Mouse (Mus musculus) liver, embryonic 13.5 days (tissue): ENCODE data around the gene Defb7. TPM values are rescaled to one million over a fixed set of nuclear protein-coding genes. Genes with fewer than 3 reads are reported as not detected.

Experiments
- ATAC-seq: fragments of 200-750 bp; cut with Nextera tagmentation; 2 replicates; pipeline ENCODE4 v1.8.0; 2017; ENCODE audit warnings: low read depth, mild to moderate bottlenecking, moderate number of reproducible peaks, moderate library complexity
- DNase-seq: peaks from one replicate; pipeline ENCODE4 v3.0.0; 2022
- H3K27ac ChIP-seq: fragments of 300-500 bp; sonication (generic); 2 replicates; pipeline ENCODE4 v1.5.1; 2015; ENCODE audit warnings: moderate library complexity, mild to moderate bottlenecking, inconsistent platforms
- H3K27me3 ChIP-seq: fragments of 300-500 bp; sonication (generic); 2 replicates; pipeline ENCODE4 v1.6.1; 2015; ENCODE audit warnings: mild to moderate bottlenecking, inconsistent platforms
- H3K36me3 ChIP-seq: fragments of 300-500 bp; sonication (generic); 2 replicates; pipeline ENCODE4 v1.6.1; 2015; ENCODE audit warnings: mild to moderate bottlenecking, inconsistent platforms
- H3K4me1 ChIP-seq: fragments of 300-500 bp; sonication (generic); replicated peaks from 2 replicates; pipeline ENCODE4 v1.6.1; 2015; ENCODE audit warnings: inconsistent platforms
- H3K4me2 ChIP-seq: fragments of 300-500 bp; sonication (generic); 2 replicates; pipeline ENCODE4 v1.6.1; 2015; ENCODE audit warnings: inconsistent platforms, mild to moderate bottlenecking, moderate library complexity
- H3K4me3 ChIP-seq: fragments of 300-500 bp; sonication (generic); replicated peaks from 2 replicates; pipeline ENCODE4 v1.5.1; 2015; ENCODE audit warnings: mild to moderate bottlenecking, inconsistent platforms
- H3K9ac ChIP-seq: fragments of 300-500 bp; sonication (generic); 2 replicates; pipeline ENCODE4 v1.6.1; 2015; ENCODE audit warnings: mild to moderate bottlenecking, inconsistent platforms
- H3K9me3 ChIP-seq: fragments of 300-500 bp; sonication (generic); replicated peaks from 2 replicates; pipeline ENCODE4 v1.6.1; 2016; ENCODE audit warnings: inconsistent platforms
- WGBS: fragments of 180-500 bp; shearing (Covaris S2); methylation state at CpG from one replicate; pipeline ENCODE4 v1.1.7; 2015; ENCODE audit not compliant: insufficient replicate concordance; 5-methylcytosine and 5-hydroxymethylcytosine counted together
- microRNA-seq: library from miRNA; unstranded; fragments of <30 nt; microRNA quantifications from one replicate; pipeline ENCODE4, GENCODE M21; 2016
- polyA plus RNA-seq: library from polyadenylated mRNA; unstranded; fragments of >200 nt; fragmentation: Nextera tagmentation; extraction: Ambion mirVana; gene quantifications from 2 replicates; pipeline ENCODE4 v1.2.1, GENCODE M21; 2015

The Defb7 gene
- polyA plus RNA-seq = not detected in 2 replicates

DNA sequence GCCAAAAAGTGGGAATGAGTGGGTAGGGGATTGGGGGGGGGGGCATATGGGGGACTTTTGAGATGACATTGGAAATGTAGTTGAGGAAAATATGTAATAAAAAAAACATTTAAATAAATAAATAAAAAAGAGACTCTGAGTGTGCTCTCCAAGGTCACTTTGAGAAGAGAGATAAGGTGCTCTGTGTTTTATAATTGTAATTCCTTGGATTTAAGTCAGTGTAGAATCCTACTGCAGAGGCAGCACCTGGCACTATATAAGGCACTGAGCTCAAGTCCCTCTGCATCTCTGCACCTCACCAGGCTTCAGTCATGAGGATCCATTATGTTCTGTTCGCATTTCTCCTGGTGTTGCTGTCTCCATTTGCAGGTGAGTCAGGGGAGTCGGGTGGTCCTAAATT is at the start of gene Defb7:
TSS of gene Defb7 (plus strand) at position 301 of the 400 bp plus-strand sequence.
- H3K9me3 ChIP-seq = no peaks in the 10 kb centered on the region
- no peaks in the 10 kb centered on the region for H3K36me3 ChIP-seq
- no peaks in the 10 kb centered on the region for H3K4me1 ChIP-seq
- no peaks in the 10 kb centered on the region for H3K27me3 ChIP-seq
- ATAC-seq (no peak), DNase-seq (no peak)
- H3K4me3 ChIP-seq = no peak within 1 kb of the TSS
- WGBS = 61% methylated on average over 2 of the region's 2 CpGs
- H3K27ac ChIP-seq = no peak within 1 kb of the TSS
- no peak within 1 kb of the TSS for H3K4me2 ChIP-seq
- H3K9ac ChIP-seq = no peak within 1 kb of the TSS

DNA sequence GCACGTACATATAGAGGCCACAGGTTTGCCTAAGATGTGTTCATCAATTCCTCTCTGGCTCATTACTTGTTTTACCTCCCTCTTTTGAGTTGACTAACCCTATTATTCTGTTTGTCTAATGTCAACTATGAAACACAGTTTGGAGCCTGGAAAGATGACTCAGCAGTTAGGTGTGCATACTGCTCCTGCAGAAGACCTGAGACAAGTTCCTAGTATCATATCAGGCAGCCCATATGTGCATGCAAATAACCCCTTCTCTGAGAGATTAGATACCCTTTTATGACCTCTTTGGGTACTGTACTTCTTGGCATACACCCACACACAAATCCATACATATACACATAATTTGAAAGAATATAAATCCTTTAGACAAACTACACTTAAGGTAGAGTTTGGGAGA is 48.5 kb upstream of the Defb7 start:
- Histone ChIP-seq H3K4me1 (no peaks in the 10 kb centered on the region), H3K4me3 (no peak overlapping the region), H3K9ac (no peak overlapping the region), H3K27me3 (no peaks in the 10 kb centered on the region), H3K9me3 (no peaks in the 10 kb centered on the region; the same call in 1 of the 2 replicates), H3K4me2 (no peak overlapping the region), H3K27ac (no peak overlapping the region), H3K36me3 (no peaks in the 10 kb centered on the region)
- 48% methylated on average over 1 of the region's 1 CpGs for WGBS
- ATAC-seq (no peak), DNase-seq (no peak)

DNA sequence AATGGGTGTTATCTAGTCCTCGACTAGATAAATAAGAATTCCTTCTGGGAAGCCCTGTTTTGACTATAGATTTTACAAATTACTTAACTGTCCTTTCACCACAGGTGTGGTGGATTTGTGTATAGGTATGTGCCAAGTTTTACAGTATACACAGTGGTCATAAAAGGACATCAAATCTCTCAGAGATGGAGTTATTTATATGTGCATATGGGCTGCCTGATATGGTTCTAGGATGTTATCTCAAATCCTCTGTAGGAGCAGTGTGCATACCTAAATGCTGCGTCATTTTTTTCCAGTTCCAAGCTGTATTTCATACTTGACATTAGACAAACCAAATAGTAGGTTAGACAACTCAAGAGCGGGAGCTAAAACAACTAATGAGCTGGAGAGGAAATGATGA is 33.5 kb upstream of the Defb7 start:
- H3K9me3 ChIP-seq = no peaks in the 10 kb centered on the region; the same call in 1 of the 2 replicates
- 48% methylated on average over 3 of the region's 3 CpGs for WGBS
- H3K4me2 ChIP-seq = no peak overlapping the region
- no peaks in the 10 kb centered on the region for H3K36me3 ChIP-seq
- ATAC-seq (no peak), DNase-seq (no peak)
- H3K4me1 ChIP-seq = no peaks in the 10 kb centered on the region
- no peak overlapping the region for H3K27ac ChIP-seq
- H3K9ac ChIP-seq = no peak overlapping the region
- no peaks in the 10 kb centered on the region for H3K27me3 ChIP-seq
- no peak overlapping the region for H3K4me3 ChIP-seq

DNA sequence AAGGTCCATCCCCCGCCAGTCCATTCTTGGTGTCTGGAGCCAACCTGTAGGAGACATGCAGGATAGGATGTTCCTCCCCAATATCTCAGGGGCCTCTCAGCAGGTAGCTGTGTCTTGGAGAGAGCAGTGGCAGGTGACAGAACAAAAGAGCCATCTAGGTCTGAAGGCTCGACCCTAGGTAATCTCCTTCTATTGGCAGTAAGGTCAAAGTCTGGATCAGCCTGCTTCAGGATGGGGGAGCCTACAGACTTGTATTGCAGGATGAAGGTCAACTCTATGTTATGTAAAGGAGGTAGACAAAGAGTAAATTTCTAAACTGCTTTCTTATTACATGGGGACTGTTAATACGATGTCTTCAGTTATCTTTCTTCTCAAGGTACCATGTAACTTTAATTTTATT is 25.9 kb upstream of the Defb7 start:
- no peak overlapping the region for H3K27ac ChIP-seq
- DNase-seq (no peak), ATAC-seq (no peak)
- no peaks in the 10 kb centered on the region for H3K27me3 ChIP-seq
- no peaks in the 10 kb centered on the region for H3K4me1 ChIP-seq
- 65% methylated on average over 3 of the region's 3 CpGs for WGBS
- no peak overlapping the region for H3K4me3 ChIP-seq
- no peak overlapping the region for H3K4me2 ChIP-seq
- H3K36me3 ChIP-seq = no peaks in the 10 kb centered on the region
- no peak overlapping the region for H3K9ac ChIP-seq
- 0 out of 2 replicates have a peak, but pooled peaks cover 2% of the 10 kb centered on the region for H3K9me3 ChIP-seq

DNA sequence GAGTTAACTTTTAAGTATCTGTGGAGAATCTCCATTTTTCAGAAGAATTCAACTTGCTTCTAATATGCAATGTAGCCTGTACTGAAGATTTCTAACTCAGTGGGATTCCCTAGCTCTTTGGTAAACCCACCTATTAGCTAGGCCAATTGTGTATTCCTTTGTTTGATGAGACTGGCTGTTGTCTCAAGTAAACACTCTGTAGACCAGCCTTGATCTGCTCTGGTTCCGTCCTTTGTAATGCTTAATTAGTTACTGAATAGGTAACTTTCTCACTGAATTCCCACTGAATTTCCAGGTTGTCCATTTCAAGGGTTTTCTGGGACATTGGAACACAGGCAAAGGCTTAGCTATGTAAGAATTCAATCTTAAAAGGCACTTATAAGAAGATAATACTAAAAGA is 5.6 kb downstream of the Defb7 start:
- ATAC-seq (no peak), DNase-seq (no peak)
- Histone ChIP-seq H3K27ac (no peak overlapping the region), H3K9me3 (peaks cover 3% of the 10 kb centered on the region; the same call in 1 of the 2 replicates), H3K36me3 (no peaks in the 10 kb centered on the region), H3K4me3 (no peak overlapping the region), H3K27me3 (no peaks in the 10 kb centered on the region), H3K4me1 (no peaks in the 10 kb centered on the region), H3K4me2 (no peak overlapping the region), H3K9ac (no peak overlapping the region)
- 50% methylated on average over 1 of the region's 1 CpGs for WGBS

DNA sequence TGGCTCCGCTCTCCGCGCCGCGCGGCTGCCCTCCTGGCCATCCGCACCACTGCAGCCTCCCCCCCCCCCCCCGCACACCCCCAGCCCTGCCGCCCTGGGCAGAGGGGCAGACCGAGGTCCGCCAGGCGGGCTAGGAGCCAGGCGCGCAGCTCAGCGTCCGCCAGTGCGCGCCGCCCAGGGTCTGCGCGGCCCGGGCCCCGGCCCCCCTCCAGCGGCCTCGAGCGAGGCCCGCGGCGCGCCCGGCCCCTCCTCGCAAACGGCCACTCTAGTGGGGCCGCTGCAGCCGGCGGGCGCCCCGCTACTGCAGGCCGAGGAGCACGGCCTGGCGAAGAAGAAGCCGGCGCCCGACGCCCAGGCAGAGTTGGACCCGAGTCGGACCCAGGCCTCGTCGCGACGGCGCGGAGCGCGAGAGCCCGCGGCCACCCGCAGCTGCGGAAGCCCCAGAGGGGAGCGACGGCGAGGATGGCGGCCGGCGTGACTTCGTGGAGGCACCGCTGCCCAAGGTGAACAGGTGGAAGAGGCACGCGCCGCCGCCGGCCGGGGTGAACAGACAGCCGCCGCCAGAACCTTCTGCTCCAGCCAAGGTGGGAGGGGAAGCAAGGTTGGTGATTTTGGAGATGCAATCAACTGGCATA is 40.4 kb downstream of the Defb7 start:
- ATAC-seq (no peak), DNase-seq (no peak)
- H3K27ac ChIP-seq = no peak overlapping the region
- 0 out of 2 replicates have a peak, but pooled peaks cover 14% of the 10 kb centered on the region for H3K9me3 ChIP-seq
- no peaks in the 10 kb centered on the region for H3K4me1 ChIP-seq
- no peaks in the 10 kb centered on the region for H3K36me3 ChIP-seq
- peaks cover 14% of the 10 kb centered on the region; the same call in 1 of the 2 replicates for H3K27me3 ChIP-seq
- 0 out of 2 replicates have a peak overlapping the region, but pooled peaks have one; percentile 6 for H3K4me2 ChIP-seq
- no peak overlapping the region for H3K9ac ChIP-seq
- WGBS = 11% methylated on average over 59 of the region's 75 CpGs
- H3K4me3 ChIP-seq = no peak overlapping the region

DNA sequence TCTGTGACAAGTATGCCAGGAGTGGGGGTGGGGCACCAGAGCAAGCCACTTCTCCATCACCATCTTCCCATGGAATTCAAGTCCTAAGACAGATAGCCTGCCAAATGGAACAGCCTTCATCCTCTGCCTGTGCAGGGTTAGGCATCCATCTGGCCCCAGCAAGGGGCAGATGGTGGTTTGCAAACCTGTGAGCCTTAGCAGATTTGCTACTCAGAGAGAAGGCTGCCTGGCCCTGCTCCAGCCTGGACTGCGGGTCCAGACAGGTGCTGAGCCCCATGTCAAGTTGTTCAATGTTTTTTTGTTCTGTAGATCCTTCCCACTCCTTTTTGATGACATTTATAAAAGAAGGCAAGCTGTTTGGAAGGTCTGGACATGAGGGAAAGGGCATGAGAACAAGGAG is 45.5 kb downstream of the Defb7 start:
- Histone ChIP-seq H3K27me3 (peaks cover 7% of the 10 kb centered on the region; the same call in 1 of the 2 replicates), H3K9ac (no peak overlapping the region), H3K9me3 (0 out of 2 replicates have a peak, but pooled peaks cover 14% of the 10 kb centered on the region), H3K4me2 (no peak overlapping the region), H3K27ac (no peak overlapping the region), H3K36me3 (no peaks in the 10 kb centered on the region), H3K4me3 (no peak overlapping the region), H3K4me1 (no peaks in the 10 kb centered on the region)
- 63% methylated on average over 1 of the region's 1 CpGs for WGBS
- ATAC-seq (no peak), DNase-seq (no peak)

Small RNAs within 50 kb of the gene (microRNA-seq; reads per million reads assigned to microRNA genes)
- gene Gm27288 (not detected), gene Gm27852 (not detected)

Other genes with a start within 250 kb of the Defb7 start
- not detected in 2 replicates for gene Defb5, start 247.5 kb upstream of the Defb7 start, polyA plus RNA-seq
- gene Defb3, start 201.7 kb upstream of the Defb7 start, polyA plus RNA-seq = not detected in 2 replicates
- not detected in 2 replicates for gene Defb8, start 47.5 kb upstream of the Defb7 start, polyA plus RNA-seq
- not detected in 2 replicates for gene 4930467E23Rik, start 234.5 kb downstream of the Defb7 start, polyA plus RNA-seq